Comparison of ENCODE assay signal across 18 mouse cellular contexts in the genomic region with DNA sequence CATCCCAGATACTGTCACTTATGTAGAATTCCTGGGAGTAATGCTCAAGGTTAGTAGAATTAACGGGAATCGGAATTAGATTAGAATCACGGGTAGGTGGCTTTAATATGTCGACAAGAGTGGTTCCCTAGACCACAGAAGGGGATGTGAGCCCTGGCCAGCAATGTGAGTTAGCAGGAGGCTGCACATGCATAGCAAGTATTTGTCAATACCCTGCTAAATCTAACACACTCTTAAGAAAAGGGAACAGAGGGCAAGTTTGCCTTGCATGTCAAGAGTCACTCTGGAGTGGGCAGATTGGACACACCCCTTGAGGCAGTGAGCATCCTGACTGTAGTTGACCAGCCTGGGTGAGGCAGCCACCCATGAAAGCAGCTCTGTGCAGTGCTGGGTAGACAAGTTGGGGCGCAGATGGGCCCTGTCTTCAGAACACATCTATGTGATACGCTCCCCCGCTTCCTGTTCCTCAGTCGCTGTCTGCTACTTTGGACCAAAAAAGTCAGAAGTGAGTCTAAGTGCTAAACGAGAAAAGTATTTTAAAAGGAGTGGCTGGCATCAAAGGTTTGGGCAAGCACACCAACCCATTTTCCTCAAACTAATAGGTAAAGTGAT.
DNase-seq lines count a peak whose midpoint lies in the region; ATAC-seq and TF ChIP-seq lines count a peak whose summit lies in the region.
"Had no signal": no experiment of that assay in that cellular context is flagged by ENCODE, and none has a peak within 500 bp of the region (broad histone marks: within the 10 kb centered on the region; RNA-seq: fewer than 3 reads in every experiment).

No protein-coding gene starts in this region.

- ATAC-seq in midbrain, embryonic 16.5 days = no peak
- ATAC-seq: forebrain, embryonic 13.5 days; forebrain, postnatal 0 days had no signal

- DNase-seq in heart, adult 11 months = peak; percentile 71
- no peak for DNase-seq in heart, adult 8-10 months (ENCODE audit: low spot score)
- no peak for DNase-seq in layer of hippocampus, adult 2 months (ENCODE audit: low spot score in 2 of 2)
- DNase-seq in layer of hippocampus, postnatal 10 days (ENCODE audit: low spot score in 2 of 2) = no peak
- no peak for DNase-seq in midbrain, embryonic 10.5 days (ENCODE audit: low spot score)
- no peak for DNase-seq in cerebellum, adult 9-10 months
- DNase-seq: adrenal gland, postnatal 10 days; cerebellum, adult 11-12 months; cerebellum, postnatal 36 days; gastrocnemius, postnatal 36 days; heart, adult 2 months had no signal

- H3K4me1 ChIP-seq in midbrain, embryonic 16.5 days (ENCODE audit: control insufficient read depth, insufficient read depth, low read length) = peaks cover 11% of the 10 kb centered on the region
- H3K4me1 ChIP-seq in midbrain, embryonic 10.5 days = no peaks in the 10 kb centered on the region
- H3K4me1 ChIP-seq in megakaryocyte, embryonic 14.5 days = peaks cover 75% of the 10 kb centered on the region
- H3K4me1 ChIP-seq: embryonic facial prominence, embryonic 10.5 days; heart, embryonic 12.5 days had no signal

- H3K4me3 ChIP-seq in layer of hippocampus, adult 2 months = no peak overlapping the region
- H3K4me3 ChIP-seq in midbrain, embryonic 16.5 days (ENCODE audit: low read depth, low read length) = no peak overlapping the region
- no peak overlapping the region for H3K4me3 ChIP-seq in midbrain, embryonic 10.5 days
- H3K4me3 ChIP-seq in megakaryocyte, embryonic 14.5 days (replicated peaks) = peak overlapping the region; percentile 0
- H3K4me3 ChIP-seq: embryonic facial prominence, embryonic 10.5 days; forebrain, embryonic 13.5 days; heart, adult 2 months; heart, embryonic 12.5 days; hindbrain, embryonic 12.5 days had no signal

- H3K27ac ChIP-seq in layer of hippocampus, adult 2 months = peak overlapping the region; percentile 40; the same call in 1 of the 2 replicates
- H3K27ac ChIP-seq in midbrain, embryonic 16.5 days (ENCODE audit: low read length) = peak overlapping the region; percentile 64; the same call in 1 of the 2 replicates
- no peak overlapping the region for H3K27ac ChIP-seq in midbrain, embryonic 10.5 days (replicated peaks)
- H3K27ac ChIP-seq: embryonic facial prominence, embryonic 10.5 days; heart, adult 2 months; hindbrain, embryonic 12.5 days had no signal

- no peaks in the 10 kb centered on the region for H3K27me3 ChIP-seq in midbrain, embryonic 16.5 days (ENCODE audit: control insufficient read depth, insufficient read depth, low read depth, low read length)
- H3K27me3 ChIP-seq in midbrain, embryonic 10.5 days (ENCODE audit: low read depth, poor library complexity, severe bottlenecking) = no peaks in the 10 kb centered on the region
- H3K27me3 ChIP-seq in megakaryocyte, embryonic 14.5 days (replicated peaks) = no peaks in the 10 kb centered on the region
- H3K27me3 ChIP-seq: forebrain, embryonic 13.5 days; hindbrain, embryonic 12.5 days had no signal

- no peaks in the 10 kb centered on the region for H3K36me3 ChIP-seq in midbrain, embryonic 16.5 days (ENCODE audit: control insufficient read depth, insufficient read depth, low read length)
- no peaks in the 10 kb centered on the region for H3K36me3 ChIP-seq in midbrain, embryonic 10.5 days
- peaks cover 8% of the 10 kb centered on the region for H3K36me3 ChIP-seq in megakaryocyte, embryonic 14.5 days (replicated peaks; ENCODE audit: low read length)
- H3K36me3 ChIP-seq: embryonic facial prominence, embryonic 10.5 days; heart, embryonic 12.5 days; hindbrain, embryonic 12.5 days had no signal

- WGBS in midbrain, embryonic 16.5 days = 88% methylated on average over 9 of the region's 9 CpGs
- 93% methylated on average over 9 of the region's 9 CpGs for WGBS in midbrain, embryonic 10.5 days

- H3K9me3 ChIP-seq in midbrain, embryonic 16.5 days (replicated peaks; ENCODE audit: control insufficient read depth, low read length, poor library complexity, severe bottlenecking) = no peaks in the 10 kb centered on the region
- H3K9me3 ChIP-seq in midbrain, embryonic 10.5 days (replicated peaks) = no peaks in the 10 kb centered on the region
- peaks cover 16% of the 10 kb centered on the region for H3K9me3 ChIP-seq in megakaryocyte, embryonic 14.5 days
- H3K9me3 ChIP-seq: embryonic facial prominence, embryonic 10.5 days; forebrain, embryonic 13.5 days; heart, embryonic 12.5 days; hindbrain, embryonic 12.5 days had no signal

- no peak for TF ChIP-seq CTCF in layer of hippocampus, adult 2 months (conservative IDR thresholded peaks at IDR 0.05)

- H3K9ac ChIP-seq in midbrain, embryonic 16.5 days (ENCODE audit: low read depth, low read length) = no peak overlapping the region
- H3K9ac ChIP-seq: forebrain, embryonic 13.5 days; heart, embryonic 12.5 days; hindbrain, embryonic 12.5 days had no signal

- H3K4me2 ChIP-seq in midbrain, embryonic 16.5 days (ENCODE audit: low read length) = no peak overlapping the region
- H3K4me2 ChIP-seq: forebrain, embryonic 13.5 days; heart, embryonic 12.5 days; hindbrain, embryonic 12.5 days had no signal
